ENCODE assay signal across 26 mouse cellular contexts in the genomic region with DNA sequence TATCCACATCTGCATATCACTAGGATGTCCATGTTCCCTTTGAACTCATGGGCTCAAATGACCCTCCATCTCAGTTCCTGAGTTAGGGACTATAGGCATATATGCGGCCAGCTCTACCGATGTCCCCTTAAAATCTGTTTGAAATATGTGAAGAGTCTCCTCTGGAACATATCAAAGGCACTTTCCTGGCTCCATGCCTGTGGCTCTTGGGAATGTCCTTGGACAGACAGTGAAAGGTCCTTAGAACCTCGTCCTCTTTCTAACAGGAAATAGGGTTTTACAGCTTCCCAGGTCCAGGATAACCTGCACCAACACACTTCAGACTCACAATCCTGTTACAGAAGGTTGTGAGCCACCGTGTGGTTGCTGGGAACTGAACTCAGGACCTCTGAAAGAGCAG. TPM values are rescaled to one million over a fixed set of nuclear protein-coding genes. Genes with fewer than 3 reads are reported as not detected.
DNase-seq lines count a peak whose midpoint lies in the region; ATAC-seq and TF ChIP-seq lines count a peak whose summit lies in the region.
"Had no signal": no experiment of that assay in that cellular context is flagged by ENCODE, and none has a peak within 500 bp of the region (broad histone marks: within the 10 kb centered on the region; RNA-seq: fewer than 3 reads in every experiment).

No protein-coding gene starts in this region.

- no peaks in the 10 kb centered on the region for H3K4me1 ChIP-seq in intestine, postnatal 0 days (replicated peaks; ENCODE audit: control insufficient read depth, insufficient read depth, low read length)
- H3K4me1 ChIP-seq in hindbrain, postnatal 0 days (ENCODE audit: insufficient read depth, low read length) = no peaks in the 10 kb centered on the region
- H3K4me1 ChIP-seq: forebrain, embryonic 13.5 days; forebrain, embryonic 15.5 days had no signal

- H3K36me3 ChIP-seq in intestine, postnatal 0 days (ENCODE audit: control insufficient read depth, insufficient read depth) = no peaks in the 10 kb centered on the region
- H3K36me3 ChIP-seq in hindbrain, postnatal 0 days (ENCODE audit: insufficient read depth, low read length) = no peaks in the 10 kb centered on the region
- H3K36me3 ChIP-seq: embryonic facial prominence, embryonic 10.5 days; embryonic facial prominence, embryonic 12.5 days; forebrain, embryonic 15.5 days had no signal

- H3K4me3 ChIP-seq in intestine, postnatal 0 days (ENCODE audit: low read depth, low read length) = no peak overlapping the region
- H3K4me3 ChIP-seq in hindbrain, postnatal 0 days (ENCODE audit: low read length) = no peak overlapping the region
- H3K4me3 ChIP-seq: embryonic facial prominence, embryonic 10.5 days; embryonic facial prominence, embryonic 12.5 days; forebrain, embryonic 13.5 days; forebrain, embryonic 15.5 days had no signal

- no peaks in the 10 kb centered on the region for H3K27me3 ChIP-seq in intestine, postnatal 0 days (replicated peaks; ENCODE audit: control insufficient read depth, insufficient read depth, low read length)
- no peaks in the 10 kb centered on the region for H3K27me3 ChIP-seq in hindbrain, postnatal 0 days (ENCODE audit: insufficient read depth, low read length)
- H3K27me3 ChIP-seq: embryonic facial prominence, embryonic 12.5 days; forebrain, embryonic 13.5 days; forebrain, embryonic 15.5 days had no signal

- H3K27ac ChIP-seq in intestine, postnatal 0 days (ENCODE audit: low read depth, low read length) = no peak overlapping the region
- no peak overlapping the region for H3K27ac ChIP-seq in hindbrain, postnatal 0 days
- H3K27ac ChIP-seq: embryonic facial prominence, embryonic 10.5 days; embryonic facial prominence, embryonic 12.5 days; forebrain, embryonic 13.5 days; forebrain, embryonic 15.5 days had no signal

- no peak for ATAC-seq in intestine, postnatal 0 days
- no peak for ATAC-seq in hindbrain, postnatal 0 days
- ATAC-seq: activated CD4-positive, CD25-positive, alpha-beta regulatory T cell, adult 4 months; CD4-positive, CD25-positive, alpha-beta regulatory T cell, adult 4 months; forebrain, embryonic 13.5 days; forebrain, embryonic 15.5 days; forebrain, postnatal 0 days; Patski had no signal

- DNase-seq in adrenal gland, adult (ENCODE audit: inconsistent age in 2 of 2, low spot score in 1 of 2) = peak; percentile 71 to 86
- DNase-seq in adrenal gland, postnatal 4 days (ENCODE audit: low spot score in 2 of 2) = no peak
- DNase-seq in adrenal gland, adult 2 months = peak; percentile 67
- peak; percentile 76 for DNase-seq in adrenal gland, postnatal 10 days
- DNase-seq in adrenal gland, postnatal 25 days = peak; percentile 70
- DNase-seq in hindbrain, postnatal 0 days (ENCODE audit: low spot score) = no peak
- no peak for DNase-seq in c-Kit-positive CD71-positive TER-119-positive erythroid progenitor cells, embryonic 14.5 days (ENCODE audit: low spot score)
- DNase-seq: B cell, adult 2 months; cerebellum, adult 11 months; cerebellum, adult 18-20 months; cerebellum, adult 8-10 months; cerebellum, adult 9-11 months; cerebellum, postnatal 25 days; forebrain, postnatal 0 days had no signal

- 64% methylated on average over 4 of the region's 4 CpGs for WGBS in intestine, postnatal 0 days
- WGBS in hindbrain, postnatal 0 days = 83% methylated on average over 4 of the region's 4 CpGs

- H3K9ac ChIP-seq in intestine, postnatal 0 days (ENCODE audit: low read depth, low read length) = no peak overlapping the region
- no peak overlapping the region for H3K9ac ChIP-seq in hindbrain, postnatal 0 days (replicated peaks; ENCODE audit: low read length)
- H3K9ac ChIP-seq: embryonic facial prominence, embryonic 12.5 days; forebrain, embryonic 13.5 days; forebrain, embryonic 15.5 days; forebrain, postnatal 0 days had no signal

- H3K4me2 ChIP-seq in intestine, postnatal 0 days (replicated peaks; ENCODE audit: low read depth) = no peak overlapping the region
- no peak overlapping the region for H3K4me2 ChIP-seq in hindbrain, postnatal 0 days (ENCODE audit: low read depth, low read length)
- H3K4me2 ChIP-seq: embryonic facial prominence, embryonic 12.5 days; forebrain, embryonic 13.5 days; forebrain, embryonic 15.5 days had no signal

- no peaks in the 10 kb centered on the region for H3K9me3 ChIP-seq in intestine, postnatal 0 days (ENCODE audit: control insufficient read depth)
- no peaks in the 10 kb centered on the region for H3K9me3 ChIP-seq in hindbrain, postnatal 0 days (ENCODE audit: low read length)
- H3K9me3 ChIP-seq: embryonic facial prominence, embryonic 10.5 days; embryonic facial prominence, embryonic 12.5 days; forebrain, embryonic 13.5 days; forebrain, embryonic 15.5 days; G1E had no signal

- TF ChIP-seq CTCF in intestine, postnatal 0 days (IDR thresholded peaks at IDR 0.05; ENCODE audit: low read depth) = no peak
- no peak for TF ChIP-seq CTCF in hindbrain, postnatal 0 days (IDR thresholded peaks at IDR 0.05; ENCODE audit: low read depth)

RNA-seq across cellular contexts. Expression of a gene that starts 5.4 kb away (rescaled TPM):
- 1 to 10 TPM in 1 of 2 experiments, under 1 TPM in 1; 0.87 to 1.2 TPM for total RNA-seq in adrenal gland, postnatal 4 days (2021)
- total RNA-seq in adrenal gland, adult 2 months (2021) = 1 to 10 TPM in 1 of 2 experiments, under 1 TPM in 1; 0.66 to 2.9 TPM
- 2.0 and 2.8 TPM in 2 replicates for polyA plus RNA-seq in adrenal gland, adult 2 months (2012; rRNA removed)
- total RNA-seq in adrenal gland, postnatal 10 days (2021) = 1 to 10 TPM; 2.3 to 3.3 TPM
- 0.76 TPM in 1 of 2 replicates, not detected in the other for total RNA-seq in adrenal gland, postnatal 25 days (2021)
- 0.22 and 0.52 TPM in 2 replicates for polyA plus RNA-seq in intestine, postnatal 0 days (2015; fragmentation: Nextera tagmentation; extraction: Ambion mirVana)
- total RNA-seq in hindbrain, postnatal 0 days (2014; rRNA removed) = 12.4 and 15.8 TPM in 2 replicates
- 14.5 and 15.0 TPM in 2 replicates for polyA plus RNA-seq in hindbrain, postnatal 0 days (2015; fragmentation: Nextera tagmentation; extraction: Ambion mirVana)
- total RNA-seq: CH12.LX, G1E had no signal
- polyA plus RNA-seq: activated CD4-positive, CD25-positive, alpha-beta regulatory T cell, adult 4 months; CD4-positive, CD25-positive, alpha-beta regulatory T cell, adult 4 months; embryonic facial prominence, embryonic 10.5 days; embryonic facial prominence, embryonic 12.5 days; forebrain, embryonic 11.5 days; G1E; Patski had no signal

RNA-seq across cellular contexts. Expression of a gene that starts 10.8 kb away (rescaled TPM):
- total RNA-seq in adrenal gland, postnatal 4 days (2021) = 10 to 100 TPM; 39.6 to 40.2 TPM
- 10 to 100 TPM; 12.9 to 20.6 TPM for total RNA-seq in adrenal gland, adult 2 months (2021)
- 1.8 and 2.4 TPM in 2 replicates for polyA plus RNA-seq in adrenal gland, adult 2 months (2012; rRNA removed)
- 10 to 100 TPM; 24.4 to 27.6 TPM for total RNA-seq in adrenal gland, postnatal 10 days (2021)
- 20.0 and 22.7 TPM in 2 replicates for total RNA-seq in adrenal gland, postnatal 25 days (2021)
- polyA plus RNA-seq in intestine, postnatal 0 days (2015; fragmentation: Nextera tagmentation; extraction: Ambion mirVana) = 16.1 and 18.8 TPM in 2 replicates
- 13.2 and 18.0 TPM in 2 replicates for total RNA-seq in hindbrain, postnatal 0 days (2014; rRNA removed)
- polyA plus RNA-seq in hindbrain, postnatal 0 days (2015; fragmentation: Nextera tagmentation; extraction: Ambion mirVana) = 21.3 and 24.1 TPM in 2 replicates
- total RNA-seq: CH12.LX had no signal
- polyA plus RNA-seq: G1E had no signal

RNA-seq across cellular contexts. Expression of a gene that starts 50.5 kb away (rescaled TPM):
- 100 to 1,000 TPM; 116 to 119 TPM for total RNA-seq in adrenal gland, postnatal 4 days (2021)
- total RNA-seq in adrenal gland, adult 2 months (2021) = 10 to 100 TPM; 71.4 to 73.5 TPM
- 124 and 176 TPM in 2 replicates for polyA plus RNA-seq in adrenal gland, adult 2 months (2012; rRNA removed)
- 10 to 100 TPM; 67.6 to 87.0 TPM for total RNA-seq in adrenal gland, postnatal 10 days (2021)
- total RNA-seq in adrenal gland, postnatal 25 days (2021) = 77.2 and 81.2 TPM in 2 replicates
- polyA plus RNA-seq in intestine, postnatal 0 days (2015; fragmentation: Nextera tagmentation; extraction: Ambion mirVana) = 50.9 and 56.0 TPM in 2 replicates
- 63.8 and 70.8 TPM in 2 replicates for total RNA-seq in hindbrain, postnatal 0 days (2014; rRNA removed)
- polyA plus RNA-seq in hindbrain, postnatal 0 days (2015; fragmentation: Nextera tagmentation; extraction: Ambion mirVana) = 104 and 106 TPM in 2 replicates

RNA-seq across cellular contexts. Expression of a gene that starts 50.7 kb away (rescaled TPM):
- 1 to 10 TPM in 1 of 2 experiments, under 1 TPM in 1; 0.82 to 1.0 TPM for total RNA-seq in adrenal gland, postnatal 4 days (2021)
- under 1 TPM; 0.32 to 0.97 TPM for total RNA-seq in adrenal gland, adult 2 months (2021)
- 0.46 and 0.81 TPM in 2 replicates for polyA plus RNA-seq in adrenal gland, adult 2 months (2012; rRNA removed)
- under 1 TPM; 0.21 to 0.27 TPM for total RNA-seq in adrenal gland, postnatal 10 days (2021)
- 1.0 TPM in 1 of 2 replicates, not detected in the other for total RNA-seq in adrenal gland, postnatal 25 days (2021)
- 0.20 and 0.50 TPM in 2 replicates for polyA plus RNA-seq in intestine, postnatal 0 days (2015; fragmentation: Nextera tagmentation; extraction: Ambion mirVana)
- 0.25 and 0.31 TPM in 2 replicates for total RNA-seq in hindbrain, postnatal 0 days (2014; rRNA removed)
- polyA plus RNA-seq in hindbrain, postnatal 0 days (2015; fragmentation: Nextera tagmentation; extraction: Ambion mirVana) = 2.2 and 2.4 TPM in 2 replicates
- polyA plus RNA-seq: CD4-positive, CD25-positive, alpha-beta regulatory T cell, adult 4 months had no signal

RNA-seq across cellular contexts. Expression of a gene that starts 54.7 kb away (rescaled TPM):
- not detected for total RNA-seq in adrenal gland, postnatal 4 days (2021)
- not detected for total RNA-seq in adrenal gland, adult 2 months (2021)
- polyA plus RNA-seq in adrenal gland, adult 2 months (2012; rRNA removed) = not detected in 2 replicates
- not detected for total RNA-seq in adrenal gland, postnatal 10 days (2021)
- total RNA-seq in adrenal gland, postnatal 25 days (2021) = not detected in 2 replicates
- not detected in 2 replicates for polyA plus RNA-seq in intestine, postnatal 0 days (2015; fragmentation: Nextera tagmentation; extraction: Ambion mirVana)
- total RNA-seq in hindbrain, postnatal 0 days (2014; rRNA removed) = not detected in 2 replicates
- not detected in 2 replicates for polyA plus RNA-seq in hindbrain, postnatal 0 days (2015; fragmentation: Nextera tagmentation; extraction: Ambion mirVana)
- total RNA-seq: CH12.LX had no signal
- polyA plus RNA-seq: activated CD4-positive, CD25-positive, alpha-beta regulatory T cell, adult 4 months; CD4-positive, CD25-positive, alpha-beta regulatory T cell, adult 4 months; embryonic facial prominence, embryonic 10.5 days; embryonic facial prominence, embryonic 12.5 days; embryonic facial prominence, embryonic 14.5 days; forebrain, embryonic 11.5 days; forebrain, embryonic 13.5 days; forebrain, embryonic 15.5 days; forebrain, postnatal 0 days; G1E had no signal

Comparison
In these comparisons a context has a peak if more than half of its experiments do, and no peak if none do; other contexts are left out.
1. DNase-seq: peak in adrenal gland, adult (2 of 2), adrenal gland, adult 2 months (single experiment), adrenal gland, postnatal 10 days (single experiment) and adrenal gland, postnatal 25 days (single experiment); none in adrenal gland, postnatal 4 days (0 of 2), hindbrain, postnatal 0 days (single experiment) and c-Kit-positive CD71-positive TER-119-positive erythroid progenitor cells, embryonic 14.5 days (single experiment).